Mouse (Mus musculus) kidney, postnatal 14 days (tissue): ENCODE measurements around the gene Cdca5.
"Not testable (repeated sequence)": the region's sequence is repeated elsewhere in the genome, so short reads cannot be mapped to it uniquely, and the experiment has no call there.

Experiments used
- DNase-seq: peaks from one replicate; pipeline ENCODE4 v3.0.0; 2022; ENCODE audit warnings: mixed read lengths

Gene Cdca5

GRCm38 (mm10) chr19:6105586-6105985 lies 20.8 kb downstream of the Cdca5 start, which contains the start of gene Naaladl1:
Gene Naaladl1 (plus strand): TSS chr19:6105782.
- DNase-seq = no peak

GRCm38 (mm10) chr19:6113116-6113515 lies 28.3 kb downstream of the Cdca5 start:
- peak; percentile 21 for DNase-seq

GRCm38 (mm10) chr19:6116113-6116850 lies 31.5 kb downstream of the Cdca5 start:
- DNase-seq = peak; percentile 27

- DNase-seq = no peak
Measured at GRCm38 (mm10) chr19:6117346-6117985, 32.7 kb downstream of the Cdca5 start.

- DNase-seq = peak; percentile 92
Measured at GRCm38 (mm10) chr19:6117986-6118676, 33.3 kb downstream of the Cdca5 start, which contains the start of gene Sac3d1. Gene Sac3d1 (minus strand): TSS chr19:6118650.

- DNase-seq = no peak
Measured at GRCm38 (mm10) chr19:6118677-6119185, 33.9 kb downstream of the Cdca5 start.

GRCm38 (mm10) chr19:6121761-6122160 lies 37.0 kb downstream of the Cdca5 start:
- DNase-seq = peak; percentile 35

GRCm38 (mm10) chr19:6123330-6123729 lies 38.5 kb downstream of the Cdca5 start:
- no peak for DNase-seq

GRCm38 (mm10) chr19:6124898-6125297 lies 40.1 kb downstream of the Cdca5 start:
- DNase-seq = no peak

GRCm38 (mm10) chr19:6126289-6126688 lies 41.5 kb downstream of the Cdca5 start:
- DNase-seq = peak; percentile 59

- no peak for DNase-seq
Measured at GRCm38 (mm10) chr19:6126789-6127580, 42.2 kb downstream of the Cdca5 start.

GRCm38 (mm10) chr19:6127760-6128341 lies 43.1 kb downstream of the Cdca5 start, which contains the start of gene Snx15:
Gene Snx15 (minus strand): TSS chr19:6128304.
- DNase-seq = peak; percentile 97

- DNase-seq = not testable (repeated sequence)
Measured at GRCm38 (mm10) chr19:6130414-6131128, 45.8 kb downstream of the Cdca5 start.

GRCm38 (mm10) chr19:6132171-6132827 lies 47.5 kb downstream of the Cdca5 start:
- no peak for DNase-seq

- DNase-seq = not testable (repeated sequence)
Measured at GRCm38 (mm10) chr19:6133197-6133596, 48.4 kb downstream of the Cdca5 start.

GRCm38 (mm10) chr19:6136397-6136796 lies 51.6 kb downstream of the Cdca5 start:
- DNase-seq = no peak

GRCm38 (mm10) chr19:6139701-6140100 lies 54.9 kb downstream of the Cdca5 start:
- no peak for DNase-seq

GRCm38 (mm10) chr19:6140374-6140677 lies 55.5 kb downstream of the Cdca5 start:
- no peak for DNase-seq

GRCm38 (mm10) chr19:6140678-6141393 lies 56.1 kb downstream of the Cdca5 start, which contains the start of gene Batf2:
Gene Batf2 (plus strand): TSS chr19:6140983.
- peak; percentile 94 for DNase-seq

- DNase-seq = peak; percentile 88
Measured at GRCm38 (mm10) chr19:6141394-6141749, 56.6 kb downstream of the Cdca5 start, which contains the start of gene Arl2. Gene Arl2 (minus strand): TSS chr19:6141548.
